Mouse (Mus musculus) T-cell, adult 2 months (primary cell): ENCODE data around the gene Olfr1451.
"Not testable (repeated sequence)": the region's sequence is repeated elsewhere in the genome, so short reads cannot be mapped to it uniquely, and the experiment has no call there.

Source experiments
- DNase-seq: peaks from one replicate; pipeline ENCODE4 v3.0.0; 2022; ENCODE audit warnings: low spot score

Gene Olfr1451

DNA sequence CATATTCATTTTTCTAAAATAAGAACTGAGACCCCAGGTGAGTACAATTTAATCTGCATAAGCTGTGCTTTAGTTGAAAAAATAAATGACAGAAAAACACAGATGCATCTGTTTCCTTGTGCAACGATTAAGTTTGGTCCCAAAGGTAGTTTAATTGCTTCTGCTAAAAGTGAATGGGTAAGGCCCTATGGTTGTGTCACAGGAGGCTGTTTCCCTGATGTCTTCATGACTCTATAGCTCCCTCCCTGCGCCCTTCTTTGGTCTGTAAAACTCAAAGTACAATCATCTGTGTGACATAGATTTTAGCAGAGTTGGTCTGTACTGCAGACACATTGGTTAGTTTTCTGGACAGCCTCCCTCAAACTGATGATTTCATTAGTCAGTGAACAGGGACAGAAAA is at the start of gene Olfr1451:
TSS of gene Olfr1451 (plus strand) at position 301 of the 400 bp plus-strand sequence.
- DNase-seq = no peak

GRCm38 (mm10) chr19:12949958-12950357 is 44.9 kb upstream of the Olfr1451 start, which contains the start of gene Olfr1450:
Olfr1450 (plus strand) TSS chr19:12950258.
- no peak for DNase-seq

DNA sequence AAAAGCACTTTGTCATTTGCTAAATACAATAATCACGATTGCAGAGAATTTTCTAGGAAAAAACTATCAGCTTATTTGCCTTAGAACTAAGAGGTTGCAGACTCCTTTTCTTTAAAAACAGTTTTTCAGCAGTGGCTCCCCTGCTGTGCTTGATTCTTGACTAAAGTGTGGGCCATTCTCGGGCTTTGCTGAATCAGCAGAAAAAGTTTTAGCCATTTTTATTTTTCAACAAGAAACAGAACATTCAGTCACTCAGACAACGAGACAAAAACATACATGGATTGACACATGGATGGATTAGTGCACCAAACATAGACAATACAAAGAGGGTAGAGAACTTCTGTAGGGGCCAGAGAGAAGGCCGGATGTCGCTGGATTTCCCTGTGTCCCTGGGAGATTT is 24.7 kb upstream of the Olfr1451 start:
- not testable (repeated sequence) for DNase-seq

- DNase-seq = not testable (repeated sequence)
Observed at GRCm38 (mm10) chr19:12992316-12992715, 2.5 kb upstream of the Olfr1451 start.

- DNase-seq = no peak
Observed at GRCm38 (mm10) chr19:13028227-13028626, 33.4 kb downstream of the Olfr1451 start, which contains the start of gene Olfr1453. Olfr1453 (minus strand) TSS chr19:13028327.
